In the genomic region with DNA sequence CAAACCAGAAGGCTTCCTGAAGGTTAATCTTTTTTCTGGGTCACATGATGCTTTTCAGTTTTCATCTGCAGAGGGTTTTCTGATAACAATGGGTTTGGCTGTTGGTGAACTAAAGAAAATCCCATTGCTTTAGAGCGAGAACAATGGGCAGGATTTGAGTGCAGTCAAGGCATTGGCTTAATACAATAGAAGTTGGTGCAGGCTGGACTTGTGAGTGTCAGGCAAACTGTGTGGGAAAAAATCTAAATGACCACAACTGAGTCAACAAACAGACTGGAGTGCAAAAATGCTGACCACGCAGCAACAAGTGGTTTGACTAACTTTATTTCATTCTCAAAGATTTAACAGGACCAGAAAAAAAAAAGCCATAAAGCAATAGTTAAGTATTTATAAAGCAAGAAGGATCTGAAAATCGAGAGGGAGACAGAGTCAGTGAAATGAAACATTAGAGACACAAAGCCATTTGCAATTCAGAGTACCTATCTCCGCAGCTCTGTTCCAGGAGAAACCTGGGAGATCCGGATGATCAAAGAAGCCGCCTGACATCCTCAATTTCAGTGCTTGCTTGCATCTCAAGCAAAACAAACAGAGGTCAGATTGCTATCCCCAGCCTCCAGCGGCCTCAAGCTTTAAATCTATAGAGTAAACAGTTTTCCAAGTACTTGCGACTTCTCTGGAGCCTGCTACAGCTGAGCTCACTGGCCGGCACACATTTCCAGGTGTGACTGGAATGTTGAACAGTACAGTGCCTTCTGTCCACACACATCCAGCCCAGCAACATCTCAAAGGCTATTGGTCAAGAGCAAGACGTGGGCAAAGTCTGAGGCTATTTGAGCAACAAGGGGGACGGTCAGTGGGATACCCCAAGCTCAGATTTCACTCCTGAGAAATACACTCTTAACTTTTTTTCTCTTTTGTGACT, we compare ENCODE assay signal across 14 mouse cellular contexts.
DNase-seq lines count a peak whose midpoint lies in the region; ATAC-seq and TF ChIP-seq lines count a peak whose summit lies in the region.
"Had no signal": no experiment of that assay in that cellular context is flagged by ENCODE, and none has a peak within 500 bp of the region (broad histone marks: within the 10 kb centered on the region; RNA-seq: fewer than 3 reads in every experiment).

No protein-coding gene starts in this region.

- H3K9me3 ChIP-seq in forebrain, embryonic 12.5 days = peaks cover 5% of the 10 kb centered on the region; the same call in 1 of the 2 replicates
- peaks cover 2% of the 10 kb centered on the region for H3K9me3 ChIP-seq in forebrain, embryonic 13.5 days (replicated peaks)
- H3K9me3 ChIP-seq in kidney, postnatal 0 days (replicated peaks; ENCODE audit: low read length) = no peaks in the 10 kb centered on the region
- H3K9me3 ChIP-seq: G1E; liver, embryonic 15.5 days had no signal

- 12% methylated on average over 11 of the region's 11 CpGs for WGBS in forebrain, embryonic 12.5 days
- 11% methylated on average over 11 of the region's 11 CpGs for WGBS in forebrain, embryonic 13.5 days
- 14% methylated on average over 11 of the region's 11 CpGs for WGBS in kidney, postnatal 0 days

- peak; percentile 31 for DNase-seq in kidney, postnatal 0 days (ENCODE audit: low spot score)
- DNase-seq in kidney, adult 18-20 months = no peak
- peak; percentile 72 for DNase-seq in embryo, embryonic 10.5 days (ENCODE audit: low spot score)
- DNase-seq in retina, embryonic 14.5 days (ENCODE audit: low spot score) = peak; percentile 75
- no peak for DNase-seq in spleen, adult 12 weeks (ENCODE audit: low spot score)
- DNase-seq in cerebellum, adult 11-12 months = no peak
- DNase-seq: cerebellum, postnatal 25 days; gastrocnemius, postnatal 10 days; right cerebral cortex, postnatal 14 days had no signal

- no peaks in the 10 kb centered on the region for H3K27me3 ChIP-seq in forebrain, embryonic 12.5 days
- H3K27me3 ChIP-seq in forebrain, embryonic 13.5 days = no peaks in the 10 kb centered on the region
- H3K27me3 ChIP-seq in kidney, postnatal 0 days (ENCODE audit: insufficient read depth, low read length) = no peaks in the 10 kb centered on the region
- H3K27me3 ChIP-seq: liver, embryonic 15.5 days had no signal

- H3K9ac ChIP-seq in forebrain, embryonic 12.5 days = no peak overlapping the region
- H3K9ac ChIP-seq in forebrain, embryonic 13.5 days = no peak overlapping the region
- no peak overlapping the region for H3K9ac ChIP-seq in kidney, postnatal 0 days (ENCODE audit: low read depth, low read length)
- H3K9ac ChIP-seq: liver, embryonic 15.5 days had no signal

- peaks cover 16% of the 10 kb centered on the region for H3K4me1 ChIP-seq in forebrain, embryonic 12.5 days
- H3K4me1 ChIP-seq in forebrain, embryonic 13.5 days = peaks cover 13% of the 10 kb centered on the region
- no peaks in the 10 kb centered on the region for H3K4me1 ChIP-seq in kidney, postnatal 0 days (replicated peaks; ENCODE audit: insufficient read depth, low read length)
- H3K4me1 ChIP-seq: liver, embryonic 15.5 days had no signal

- no peak overlapping the region for H3K4me2 ChIP-seq in forebrain, embryonic 12.5 days
- no peak overlapping the region for H3K4me2 ChIP-seq in forebrain, embryonic 13.5 days
- H3K4me2 ChIP-seq in kidney, postnatal 0 days (ENCODE audit: low read length) = no peak overlapping the region
- H3K4me2 ChIP-seq: liver, embryonic 15.5 days had no signal

- TF ChIP-seq CTCF in kidney, postnatal 0 days (IDR thresholded peaks at IDR 0.05; ENCODE audit: low read depth) = no peak

- H3K36me3 ChIP-seq in forebrain, embryonic 12.5 days (replicated peaks) = no peaks in the 10 kb centered on the region
- H3K36me3 ChIP-seq in forebrain, embryonic 13.5 days (ENCODE audit: poor library complexity, severe bottlenecking) = no peaks in the 10 kb centered on the region
- no peaks in the 10 kb centered on the region for H3K36me3 ChIP-seq in kidney, postnatal 0 days (ENCODE audit: insufficient read depth, low read length)
- H3K36me3 ChIP-seq: G1E; limb, embryonic 10.5 days; liver, embryonic 15.5 days had no signal

- H3K27ac ChIP-seq in forebrain, embryonic 12.5 days = no peak overlapping the region
- H3K27ac ChIP-seq in forebrain, embryonic 13.5 days = no peak overlapping the region
- H3K27ac ChIP-seq in kidney, postnatal 0 days = no peak overlapping the region
- H3K27ac ChIP-seq: limb, embryonic 10.5 days; liver, embryonic 15.5 days had no signal

- H3K4me3 ChIP-seq in forebrain, embryonic 12.5 days (replicated peaks) = no peak overlapping the region
- no peak overlapping the region for H3K4me3 ChIP-seq in forebrain, embryonic 13.5 days
- no peak overlapping the region for H3K4me3 ChIP-seq in kidney, postnatal 0 days (replicated peaks; ENCODE audit: low read depth, low read length)
- H3K4me3 ChIP-seq: limb, embryonic 10.5 days; liver, embryonic 15.5 days had no signal

- peak; percentile 30; the same call in 1 of the 2 replicates for ATAC-seq in forebrain, embryonic 12.5 days (ENCODE audit: low FRiP score)
- no peak for ATAC-seq in forebrain, embryonic 13.5 days
- no peak for ATAC-seq in kidney, postnatal 0 days (replicated peaks; ENCODE audit: low FRiP score, low read depth)

Comparison
In these comparisons a context has a peak if more than half of its experiments do, and no peak if none do; other contexts are left out.
1. DNase-seq: peak in kidney, postnatal 0 days (single experiment), embryo, embryonic 10.5 days (single experiment) and retina, embryonic 14.5 days (single experiment); none in kidney, adult 18-20 months (single experiment), spleen, adult 12 weeks (single experiment) and cerebellum, adult 11-12 months (single experiment).